Mouse (Mus musculus) adrenal gland, postnatal 4 days (tissue): ENCODE results near the gene 1110008P14Rik. TPM values are rescaled to one million over a fixed set of nuclear protein-coding genes. Genes with fewer than 3 reads are reported as not detected.

Experiments
- DNase-seq, 2 experiments: peaks; one replicate each; pipeline ENCODE4 v3.0.0; 2021 to 2022; ENCODE audit warnings: low spot score in 2 of 2, mixed read lengths in 2 of 2
- total RNA-seq, 2 experiments: library from RNA; stranded (reverse); gene quantifications; 2 replicates each; pipeline ENCODE4 v1.2.3; 2021

Gene 1110008P14Rik
- total RNA-seq, 2 experiments from 2014 or later: 94.9 to 121 TPM

- no peak for DNase-seq
These were observed 37.0 kb downstream of the 1110008P14Rik start for GRCm38 (mm10) chr2:32344598-32345321.

- DNase-seq: no peak
These were observed 37.7 kb downstream of the 1110008P14Rik start for GRCm38 (mm10) chr2:32344056-32344455.

- DNase-seq: no peak
These were observed 38.4 kb downstream of the 1110008P14Rik start for GRCm38 (mm10) chr2:32343351-32343671.

- DNase-seq: no peak
These were observed 39.0 kb downstream of the 1110008P14Rik start for GRCm38 (mm10) chr2:32342539-32343350.

GRCm38 (mm10) chr2:32342039-32342438 is 39.7 kb downstream of the 1110008P14Rik start:
- DNase-seq: no peak

GRCm38 (mm10) chr2:32341634-32341939 is 40.2 kb downstream of the 1110008P14Rik start:
- DNase-seq: no peak

GRCm38 (mm10) chr2:32340836-32341633 is 40.7 kb downstream of the 1110008P14Rik start:
- DNase-seq: no peak

GRCm38 (mm10) chr2:32339912-32340642 is 41.7 kb downstream of the 1110008P14Rik start:
- DNase-seq: no peak

GRCm38 (mm10) chr2:32335888-32336287 is 45.9 kb downstream of the 1110008P14Rik start:
- no peak for DNase-seq

GRCm38 (mm10) chr2:32332159-32332558 is 49.6 kb downstream of the 1110008P14Rik start:
- no peak for DNase-seq

GRCm38 (mm10) chr2:32329531-32329930 is 52.2 kb downstream of the 1110008P14Rik start:
- DNase-seq: no peak

GRCm38 (mm10) chr2:32328911-32329460 is 52.8 kb downstream of the 1110008P14Rik start:
- DNase-seq: no peak

- no peak for DNase-seq
These were observed 54.5 kb downstream of the 1110008P14Rik start for GRCm38 (mm10) chr2:32327200-32327599.

Other genes starting within 250 kb of the 1110008P14Rik start
- gene Prrc2b, start 230.9 kb downstream of the 1110008P14Rik start, total RNA-seq: 100 to 1,000 TPM; 148 to 158 TPM
- gene Pomt1, start 145.3 kb downstream of the 1110008P14Rik start, total RNA-seq: 10 to 100 TPM; 36.7 to 40.4 TPM
- 10 to 100 TPM; 88.3 to 98.2 TPM for gene Uck1, start 121.8 kb downstream of the 1110008P14Rik start, total RNA-seq
- 10 to 100 TPM; 78.6 to 80.4 TPM for gene Golga2, start 94.6 kb downstream of the 1110008P14Rik start, total RNA-seq
- gene Swi5, start 93.9 kb downstream of the 1110008P14Rik start, total RNA-seq: 100 to 1,000 TPM; 225 to 237 TPM
- gene Ciz1, start 29.6 kb downstream of the 1110008P14Rik start, total RNA-seq: 100 to 1,000 TPM in 1 of 2 experiments, 10 to 100 TPM in 1; 97.7 to 106 TPM
- 10 to 100 TPM; 41.3 to 43.4 TPM for gene Dnm1, start 28.6 kb downstream of the 1110008P14Rik start, total RNA-seq
- 10 to 100 TPM; 11.5 to 33.6 TPM for gene Lcn2, start 6.3 kb upstream of the 1110008P14Rik start, total RNA-seq
- gene Ptges2, start 14.0 kb upstream of the 1110008P14Rik start, total RNA-seq: 10 to 100 TPM; 49.2 to 60.7 TPM
- gene Naif1, start 68.5 kb upstream of the 1110008P14Rik start, total RNA-seq: 1 to 10 TPM; 4.1 to 4.2 TPM
- gene Slc25a25, start 69.5 kb upstream of the 1110008P14Rik start, total RNA-seq: 10 to 100 TPM; 28.0 to 33.7 TPM
- gene Fam102a, start 153.4 kb upstream of the 1110008P14Rik start, total RNA-seq: 10 to 100 TPM; 36.6 to 38.0 TPM
- gene Dpm2, start 188.9 kb upstream of the 1110008P14Rik start, total RNA-seq: 10 to 100 TPM; 61.9 to 64.5 TPM
- gene Pip5kl1, start 192.9 kb upstream of the 1110008P14Rik start, total RNA-seq: under 1 TPM; 0.31 to 0.73 TPM
- not detected for gene 9430097D07Rik, start 193.7 kb upstream of the 1110008P14Rik start, total RNA-seq
- gene St6galnac4, start 205.2 kb upstream of the 1110008P14Rik start, total RNA-seq: 10 to 100 TPM; 16.4 to 19.4 TPM
- 10 to 100 TPM; 53.0 to 58.0 TPM for gene St6galnac6, start 217.8 kb upstream of the 1110008P14Rik start, total RNA-seq
- 10 to 100 TPM; 53.4 to 68.7 TPM for gene Ak1, start 239.8 kb upstream of the 1110008P14Rik start, total RNA-seq